Mouse (Mus musculus) ES-CJ7 (cell line): ENCODE measurements at regions not wholly inside any gene's neighbourhood (a gene's known extent, or its start where the extent isn't known, plus 50 kb on each side); places are given as distances from the start of the nearest gene placed in this dataset.

ENCODE experiments used
- DNase-seq: peaks from one replicate; pipeline ENCODE4 v3.0.0; 2011; ENCODE audit warnings: low read depth, low spot score

DNA sequence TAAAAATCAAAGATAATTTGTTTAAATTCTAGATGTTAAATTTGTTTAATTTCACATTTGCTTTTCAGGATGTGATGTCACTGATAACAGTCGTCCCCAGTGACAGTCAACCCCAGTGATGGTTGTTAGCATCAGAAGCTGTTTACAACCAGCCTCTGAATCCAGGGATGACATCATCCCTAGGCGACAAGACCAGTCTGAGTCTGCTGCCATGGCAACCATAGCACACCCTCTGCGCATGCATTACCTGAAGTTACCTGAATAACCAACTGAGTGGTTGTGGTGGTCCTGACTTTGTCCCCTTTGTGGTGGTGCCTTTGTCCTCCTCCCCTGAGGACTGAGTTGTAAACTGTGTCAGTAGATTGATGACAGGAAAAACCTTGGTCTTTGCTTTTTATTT lies 92.0 kb upstream of the Zfp644 start:
- DNase-seq, result peak; percentile 75

- no peak for DNase-seq
Observed at GRCm38 (mm10) chr5:106785065-106785464, 88.0 kb upstream of the Zfp644 start.

GRCm38 (mm10) chr5:106783864-106784609 lies 87.0 kb upstream of the Zfp644 start:
- DNase-seq, result peak; percentile 32

DNA sequence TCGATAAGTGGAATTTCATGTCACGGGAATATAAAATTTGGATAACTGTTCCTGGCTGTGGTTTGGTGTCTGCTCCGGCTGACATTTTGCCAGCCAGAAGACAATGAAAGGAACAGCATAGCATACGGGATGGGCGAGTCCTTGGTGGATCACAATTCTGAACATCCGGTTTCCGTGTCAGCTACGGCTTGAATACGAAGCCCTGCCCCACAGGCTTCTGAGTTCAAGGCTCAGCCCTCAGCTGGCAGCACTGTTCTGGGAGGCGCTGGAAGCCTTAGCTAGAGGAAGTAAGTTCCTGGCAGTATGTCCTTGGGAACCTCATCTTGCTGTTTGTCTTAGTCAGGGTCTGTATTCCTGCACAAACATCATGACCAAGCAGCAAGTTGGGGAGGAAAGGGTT lies 83.7 kb upstream of the Zfp644 start:
- DNase-seq, result peak; percentile 34

- no peak for DNase-seq
Observed at GRCm38 (mm10) chr5:106778176-106778781, 81.2 kb upstream of the Zfp644 start.

DNA sequence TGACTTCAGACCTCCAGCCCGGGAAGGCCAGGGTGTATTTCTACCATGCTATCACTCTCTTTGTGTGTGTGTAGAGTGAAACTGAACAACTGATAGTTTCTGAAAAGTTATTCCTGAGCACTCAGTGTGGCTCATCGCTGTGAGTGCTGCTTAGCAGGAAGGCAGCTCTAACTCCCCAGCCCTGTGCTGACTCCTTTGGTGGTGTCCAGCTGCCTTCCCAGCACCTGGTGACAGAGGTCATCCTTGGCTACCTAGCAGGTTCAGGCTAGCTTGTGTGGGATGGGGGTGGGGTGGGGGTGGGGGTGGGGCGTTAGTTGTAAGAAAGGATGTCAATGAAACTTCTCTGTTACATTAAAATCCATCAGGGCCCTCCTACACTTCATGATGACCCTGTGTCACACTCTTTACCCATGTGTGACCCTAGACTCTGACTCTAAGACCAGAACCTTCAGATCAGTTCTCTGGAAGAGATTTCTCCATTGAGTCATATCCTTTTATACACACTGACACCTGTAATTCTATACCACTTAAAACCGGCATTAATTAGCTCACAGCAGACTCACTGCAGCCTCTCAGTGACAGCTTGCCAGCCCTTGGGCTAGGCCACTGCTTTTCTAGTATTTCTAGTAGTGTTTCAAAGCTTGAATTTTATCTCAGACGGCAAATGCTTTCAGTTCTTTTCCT lies 78.1 kb upstream of the Zfp644 start:
- no peak for DNase-seq

- peak; percentile 60 for DNase-seq
Observed at GRCm38 (mm10) chr5:106773201-106773934, 76.3 kb upstream of the Zfp644 start.

- no peak for DNase-seq
Observed at GRCm38 (mm10) chr5:106771029-106771428, 73.9 kb upstream of the Zfp644 start.

DNA sequence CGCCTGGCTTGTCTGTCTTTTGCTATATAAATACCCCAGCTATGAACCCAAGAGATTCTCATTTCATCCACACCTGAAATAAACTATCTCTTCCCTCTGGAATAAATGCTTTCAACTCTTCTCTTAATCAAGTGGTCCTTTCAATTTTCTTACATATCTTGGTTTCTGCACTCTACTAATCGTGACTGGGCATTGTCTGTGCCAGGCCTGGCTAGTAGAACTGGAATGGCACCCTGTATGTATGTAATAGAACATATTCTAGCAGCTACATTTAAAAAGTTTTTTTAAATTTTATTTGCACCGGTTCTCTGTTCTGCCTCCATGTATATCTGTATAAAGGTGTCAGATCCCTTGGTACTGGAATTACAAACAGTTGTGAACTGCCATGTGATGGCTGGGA lies 68.2 kb upstream of the Zfp644 start:
- DNase-seq, result no peak

- DNase-seq, result no peak
Observed at GRCm38 (mm10) chr5:106763283-106763682, 66.2 kb upstream of the Zfp644 start.

DNA sequence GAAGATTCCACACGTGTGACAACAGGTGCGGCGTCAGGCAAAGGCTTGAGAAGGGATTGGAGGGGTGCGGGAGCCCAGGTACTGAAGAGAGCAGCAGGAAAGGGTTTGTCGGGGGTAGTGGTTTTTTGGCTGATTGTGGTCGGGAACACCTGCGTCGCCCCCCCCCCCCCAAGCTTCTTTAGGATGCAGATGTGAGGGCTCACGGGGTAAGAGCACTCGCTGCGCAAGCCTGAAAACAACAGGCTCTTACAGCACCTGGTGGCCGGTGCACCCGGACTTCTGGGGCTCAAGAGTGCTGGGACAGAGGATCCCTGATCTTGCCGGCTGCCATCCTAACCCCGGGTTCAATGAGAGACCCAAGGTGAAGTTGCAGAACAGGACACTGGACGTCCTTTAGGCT lies 60.9 kb upstream of the Zfp644 start:
- peak; percentile 12 for DNase-seq

GRCm38 (mm10) chr5:106757436-106757835 lies 60.3 kb upstream of the Zfp644 start:
- no peak for DNase-seq

- DNase-seq, result peak; percentile 70
Observed at GRCm38 (mm10) chr5:106756937-106757371, 59.9 kb upstream of the Zfp644 start.

- DNase-seq, result peak; percentile 60
Observed at GRCm38 (mm10) chr5:106753289-106753688, 56.2 kb upstream of the Zfp644 start.

DNA sequence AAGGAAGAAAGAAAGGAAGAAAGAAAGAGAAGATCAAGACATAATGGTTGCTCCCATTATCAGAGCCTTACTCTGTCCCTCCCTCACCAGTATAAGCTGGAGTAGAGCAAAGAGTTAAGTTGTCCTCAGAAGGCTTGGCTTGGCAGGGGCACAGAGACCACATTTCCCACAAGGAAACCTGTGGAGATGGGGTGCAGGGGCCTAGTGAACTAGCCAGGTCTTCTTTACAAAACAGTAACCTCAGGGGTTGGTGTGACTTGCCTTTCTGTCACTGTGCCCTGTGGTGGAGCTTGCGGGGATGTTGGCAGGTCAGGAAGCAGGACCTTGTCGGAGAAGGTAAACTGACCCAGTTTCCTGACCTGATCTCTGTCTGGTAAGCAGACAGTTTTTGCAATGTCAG lies 53.1 kb upstream of the Zfp644 start:
- DNase-seq, result no peak

- DNase-seq, result no peak
Observed at GRCm38 (mm10) chr5:106748527-106749138, 51.5 kb upstream of the Zfp644 start.
